Mouse (Mus musculus) frontal cortex, postnatal 25 days (tissue): ENCODE measurements around the gene Mageb3.
"Not testable (repeated sequence)": the region's sequence is repeated elsewhere in the genome, so short reads cannot be mapped to it uniquely, and the experiment has no call there.

Experiments
- DNase-seq, 2 experiments: peaks; one replicate each; pipeline ENCODE4 v3.0.0; 2022; ENCODE audit warnings: low spot score in 2 of 2

The Mageb3 gene

GRCm38 (mm10) chr2:121955765-121956223 lies at the start of gene Mageb3, which contains the start of gene Ctdspl2:
Mageb3 (minus strand) TSS chr2:121956092.
Ctdspl2 (plus strand) TSS chr2:121956001.
- peak; percentile 88 to 91 for DNase-seq

- no peak for DNase-seq
Measured at GRCm38 (mm10) chr2:121995738-121996137, 39.8 kb upstream of the Mageb3 start.

- DNase-seq, result no peak
Measured at GRCm38 (mm10) chr2:121957216-121957792, 1.4 kb upstream of the Mageb3 start.

- peak; percentile 84 to 91 for DNase-seq
Measured at GRCm38 (mm10) chr2:121956224-121957018, 529 bp upstream of the Mageb3 start.

GRCm38 (mm10) chr2:121954971-121955656 lies 778 bp downstream of the Mageb3 start:
- DNase-seq, result no peak

- no peak for DNase-seq
Measured at GRCm38 (mm10) chr2:121943364-121943763, 12.5 kb downstream of the Mageb3 start.

- DNase-seq, result not testable (repeated sequence)
Measured at GRCm38 (mm10) chr2:121937624-121938023, 18.3 kb downstream of the Mageb3 start.

GRCm38 (mm10) chr2:121916047-121916970 lies 39.6 kb downstream of the Mageb3 start:
- DNase-seq, result no peak

GRCm38 (mm10) chr2:121909975-121910374 lies 45.9 kb downstream of the Mageb3 start:
- no peak for DNase-seq
